Mouse (Mus musculus) kidney, postnatal 0 days (tissue): ENCODE data around the gene Izumo2. TPM values are rescaled to one million over a fixed set of nuclear protein-coding genes. Genes with fewer than 3 reads are reported as not detected.

Experiments used
- ATAC-seq: fragments of 200-750 bp; cut with Nextera tagmentation; replicated peaks from 2 replicates; pipeline ENCODE4 v1.8.0; 2017; ENCODE audit warnings: low read depth, moderate number of reproducible peaks, moderate TSS enrichment, moderate library complexity; ENCODE audit not compliant: low FRiP score
- DNase-seq: peaks from one replicate; pipeline ENCODE4 v3.0.0-alpha.2; 2016; ENCODE audit warnings: low spot score
- H3K27ac ChIP-seq: fragments of 300-500 bp; sonication (generic); 2 replicates; pipeline ENCODE4 v1.5.1; 2014; ENCODE audit warnings: mild to moderate bottlenecking
- H3K27me3 ChIP-seq: fragments of 300-500 bp; sonication (generic); 2 replicates; pipeline ENCODE4 v1.6.1; 2014; ENCODE audit warnings: low read length, mixed read lengths; ENCODE audit not compliant: insufficient read depth
- H3K36me3 ChIP-seq: fragments of 300-500 bp; sonication (generic); 2 replicates; pipeline ENCODE4 v1.6.1; 2014; ENCODE audit warnings: low read length, mixed read lengths; ENCODE audit not compliant: insufficient read depth
- H3K4me1 ChIP-seq: fragments of 300-500 bp; sonication (generic); replicated peaks from 2 replicates; pipeline ENCODE4 v1.6.1; 2014; ENCODE audit warnings: antibody characterized with exemption, low read length, mixed read lengths; ENCODE audit not compliant: insufficient read depth
- H3K4me2 ChIP-seq: fragments of 300-500 bp; sonication (generic); 2 replicates; pipeline ENCODE4 v1.6.1; 2014; ENCODE audit warnings: mild to moderate bottlenecking, low read length, moderate library complexity, mixed read lengths
- H3K4me3 ChIP-seq: fragments of 300-500 bp; sonication (generic); replicated peaks from 2 replicates; pipeline ENCODE4 v1.5.1; 2014; ENCODE audit warnings: low read depth, low read length
- H3K9ac ChIP-seq: fragments of 300-500 bp; sonication (generic); 2 replicates; pipeline ENCODE4 v1.6.1; 2014; ENCODE audit warnings: low read depth, low read length
- H3K9me3 ChIP-seq: fragments of 300-500 bp; sonication (generic); replicated peaks from 2 replicates; pipeline ENCODE4 v1.6.1; 2016; ENCODE audit warnings: low read length, inconsistent platforms, mixed read lengths
- CTCF ChIP-seq: IDR thresholded peaks from 2 replicates; pipeline ENCODE4 v1.5.1; 2016; ENCODE audit warnings: antibody characterized with exemption, low read depth, mild to moderate bottlenecking, moderate library complexity
- WGBS: fragments of 180-500 bp; shearing (Covaris S2); extraction: QIAGEN DNeasy Blood & Tissue Kit; methylation state at CpG from one replicate; pipeline ENCODE4 v1.1.7; 2014; 5-methylcytosine and 5-hydroxymethylcytosine counted together
- polyA plus RNA-seq: library from polyadenylated mRNA; unstranded; fragments of >200 nt; fragmentation: Nextera tagmentation; extraction: Ambion mirVana; gene quantifications from 2 replicates; pipeline ENCODE4 v1.2.1, GENCODE M21; 2015

Izumo2 gene
- polyA plus RNA-seq, 1 experiment from 2014 or later: not detected

GRCm38 (mm10) chr7:44727151-44727550 is 18.6 kb downstream of the Izumo2 start:
- Histone ChIP-seq H3K4me3 (no peak overlapping the region), H3K36me3 (no peaks in the 10 kb centered on the region), H3K9ac (no peak overlapping the region), H3K27ac (no peak overlapping the region), H3K27me3 (no peaks in the 10 kb centered on the region), H3K4me1 (no peaks in the 10 kb centered on the region), H3K9me3 (no peaks in the 10 kb centered on the region), H3K4me2 (no peak overlapping the region)
- no peak for DNase-seq
- 64% methylated on average over 5 of the region's 5 CpGs for WGBS
- no peak for TF ChIP-seq CTCF
- no peak for ATAC-seq

GRCm38 (mm10) chr7:44728082-44728975 is 19.8 kb downstream of the Izumo2 start:
- H3K27ac ChIP-seq: no peak overlapping the region
- WGBS: 91% methylated on average over 11 of the region's 11 CpGs
- DNase-seq (no peak), ATAC-seq (no peak)
- no peaks in the 10 kb centered on the region for H3K36me3 ChIP-seq
- no peak overlapping the region for H3K4me2 ChIP-seq
- H3K4me3 ChIP-seq: no peak overlapping the region
- H3K9me3 ChIP-seq: no peaks in the 10 kb centered on the region
- no peak for TF ChIP-seq CTCF
- no peaks in the 10 kb centered on the region for H3K27me3 ChIP-seq
- H3K4me1 ChIP-seq: no peaks in the 10 kb centered on the region
- H3K9ac ChIP-seq: no peak overlapping the region

GRCm38 (mm10) chr7:44733723-44734122 is 25.2 kb downstream of the Izumo2 start:
- Histone ChIP-seq H3K4me3 (no peak overlapping the region), H3K4me2 (no peak overlapping the region), H3K9ac (no peak overlapping the region), H3K27me3 (no peaks in the 10 kb centered on the region), H3K4me1 (no peaks in the 10 kb centered on the region), H3K9me3 (no peaks in the 10 kb centered on the region), H3K36me3 (no peaks in the 10 kb centered on the region), H3K27ac (no peak overlapping the region)
- 84% methylated on average over 9 of the region's 9 CpGs for WGBS
- no peak for TF ChIP-seq CTCF
- ATAC-seq (no peak), DNase-seq (no peak)

- no peak for ATAC-seq
- H3K4me3 ChIP-seq: no peak overlapping the region
- H3K27me3 ChIP-seq: no peaks in the 10 kb centered on the region
- DNase-seq: no peak
- no peak overlapping the region for H3K27ac ChIP-seq
- H3K9me3 ChIP-seq: no peaks in the 10 kb centered on the region
- no peak for TF ChIP-seq CTCF
- H3K4me1 ChIP-seq: peaks cover 8% of the 10 kb centered on the region
- 62% methylated on average over 8 of the region's 8 CpGs for WGBS
- H3K4me2 ChIP-seq: no peak overlapping the region
- no peak overlapping the region for H3K9ac ChIP-seq
- no peaks in the 10 kb centered on the region for H3K36me3 ChIP-seq
These were observed 32.8 kb downstream of the Izumo2 start for GRCm38 (mm10) chr7:44741361-44741760.

- Histone ChIP-seq H3K4me1 (peaks cover 10% of the 10 kb centered on the region), H3K9me3 (no peaks in the 10 kb centered on the region), H3K4me3 (no peak overlapping the region), H3K27me3 (no peaks in the 10 kb centered on the region), H3K27ac (no peak overlapping the region), H3K4me2 (peak overlapping the region; percentile 76), H3K9ac (0 out of 2 replicates have a peak overlapping the region, but pooled peaks have one; percentile 57), H3K36me3 (no peaks in the 10 kb centered on the region)
- no peak for DNase-seq
- TF ChIP-seq CTCF: no peak
- WGBS: 40% methylated on average over 9 of the region's 9 CpGs
- no peak for ATAC-seq
These were observed 35.7 kb downstream of the Izumo2 start for GRCm38 (mm10) chr7:44744270-44744669.

DNA sequence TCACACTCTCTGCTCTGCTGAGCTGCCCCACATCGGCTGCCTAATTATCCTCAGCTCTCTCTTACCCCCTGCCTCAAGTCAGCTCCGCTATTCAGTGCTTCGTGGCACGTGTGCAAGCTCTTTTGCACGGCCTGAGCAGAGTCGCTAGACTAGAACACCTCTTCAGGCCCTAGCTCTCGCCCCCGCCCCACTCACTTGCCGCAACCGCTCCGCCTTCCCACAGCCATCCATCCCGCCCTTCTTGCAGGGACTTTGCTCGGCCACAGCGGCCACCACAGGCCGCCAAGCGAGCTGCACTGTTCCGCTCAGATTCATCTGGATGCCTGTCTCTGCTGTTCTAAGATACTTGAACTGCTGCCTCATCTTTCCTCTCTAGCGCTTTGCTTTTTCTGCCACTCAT is 36.5 kb downstream of the Izumo2 start:
- under 1% methylated on average over 18 of the region's 18 CpGs for WGBS

More for the DNA sequence above, 36.5 kb downstream of the Izumo2 start:
- H3K4me1 ChIP-seq: peaks cover 12% of the 10 kb centered on the region
- H3K27ac ChIP-seq: no peak overlapping the region; the same call in 1 of the 2 replicates
- no peaks in the 10 kb centered on the region for H3K27me3 ChIP-seq
- peak; percentile 84 for TF ChIP-seq CTCF
- peak overlapping the region; percentile 76 for H3K4me2 ChIP-seq
- ATAC-seq: peak; percentile 58; the same call in 1 of the 2 replicates
- no peaks in the 10 kb centered on the region for H3K9me3 ChIP-seq
- H3K4me3 ChIP-seq: peak overlapping the region; percentile 37
- DNase-seq: peak; percentile 90
- peak overlapping the region; percentile 57 for H3K9ac ChIP-seq
- H3K36me3 ChIP-seq: no peaks in the 10 kb centered on the region
